Mouse (Mus musculus): ENCODE measurements at regions not wholly inside any gene's neighbourhood (a gene's known extent, or its start where the extent isn't known, plus 50 kb on each side); places are given as distances from the start of the nearest gene placed in this dataset.

- H3K27me3 ChIP-seq, result no peaks in the 10 kb centered on the region
- H3K4me1 ChIP-seq, result peaks cover 29% of the 10 kb centered on the region
- H3K36me3 ChIP-seq, result no peaks in the 10 kb centered on the region
- WGBS, result 30% methylated on average over 3 of the region's 3 CpGs
- H3K4me2 ChIP-seq, result no peak overlapping the region
- H3K4me3 ChIP-seq, result no peak overlapping the region
- peak; percentile 88 for ATAC-seq (ENCODE audit: borderline replicate concordance, extremely low read depth, low FRiP score, low TSS enrichment)
- H3K9me3 ChIP-seq, result no peaks in the 10 kb centered on the region
- peak overlapping the region; percentile 71 for H3K27ac ChIP-seq
- H3K9ac ChIP-seq, result no peak overlapping the region
These were observed 66.2 kb downstream of the Car2 start for GRCm38 (mm10) chr3:14952169-14952729.

GRCm38 (mm10) chr3:14952951-14953350 is 66.9 kb downstream of the Car2 start:
- Histone ChIP-seq H3K4me2 (no peak overlapping the region), H3K4me3 (no peak overlapping the region), H3K27me3 (no peaks in the 10 kb centered on the region), H3K27ac (peak overlapping the region; percentile 54; the same call in 1 of the 2 replicates), H3K4me1 (peaks cover 35% of the 10 kb centered on the region), H3K9ac (no peak overlapping the region), H3K36me3 (no peaks in the 10 kb centered on the region), H3K9me3 (no peaks in the 10 kb centered on the region)
- 47% methylated on average over 3 of the region's 3 CpGs for WGBS
- ATAC-seq (ENCODE audit: borderline replicate concordance, extremely low read depth, low FRiP score, low TSS enrichment), result no peak

- peak overlapping the region; percentile 65 for H3K27ac ChIP-seq
- no peaks in the 10 kb centered on the region for H3K27me3 ChIP-seq
- WGBS, result 45% methylated on average over 1 of the region's 1 CpGs
- H3K4me2 ChIP-seq, result no peak overlapping the region
- H3K4me1 ChIP-seq, result peaks cover 39% of the 10 kb centered on the region
- H3K9me3 ChIP-seq, result no peaks in the 10 kb centered on the region
- ATAC-seq (ENCODE audit: borderline replicate concordance, extremely low read depth, low FRiP score, low TSS enrichment), result peak; percentile 81; the same call in 1 of the 2 replicates
- no peak overlapping the region for H3K4me3 ChIP-seq
- H3K36me3 ChIP-seq, result no peaks in the 10 kb centered on the region
- no peak overlapping the region for H3K9ac ChIP-seq
These were observed 71.4 kb downstream of the Car2 start for GRCm38 (mm10) chr3:14957481-14957880.

GRCm38 (mm10) chr3:14958277-14958676 is 72.2 kb downstream of the Car2 start:
- Histone ChIP-seq H3K27me3 (no peaks in the 10 kb centered on the region), H3K9ac (no peak overlapping the region), H3K36me3 (no peaks in the 10 kb centered on the region), H3K27ac (peak overlapping the region; percentile 65), H3K4me2 (no peak overlapping the region), H3K9me3 (no peaks in the 10 kb centered on the region), H3K4me3 (no peak overlapping the region), H3K4me1 (peaks cover 35% of the 10 kb centered on the region)
- no peak for ATAC-seq (ENCODE audit: borderline replicate concordance, extremely low read depth, low FRiP score, low TSS enrichment)
- WGBS, result 45% methylated on average over 1 of the region's 1 CpGs

GRCm38 (mm10) chr3:14959586-14959985 is 73.5 kb downstream of the Car2 start:
- H3K36me3 ChIP-seq, result no peaks in the 10 kb centered on the region
- 6% methylated on average over 1 of the region's 1 CpGs for WGBS
- peak; percentile 74; the same call in 1 of the 2 replicates for ATAC-seq (ENCODE audit: borderline replicate concordance, extremely low read depth, low FRiP score, low TSS enrichment)

GRCm38 (mm10) chr3:14964795-14965194 is 78.7 kb downstream of the Car2 start:
- peak overlapping the region; percentile 44 for H3K27ac ChIP-seq

More at GRCm38 (mm10) chr3:14959586-14959985, 73.5 kb downstream of the Car2 start:
- H3K27ac ChIP-seq, result peak overlapping the region; percentile 21; the same call in 1 of the 2 replicates
- H3K9me3 ChIP-seq, result no peaks in the 10 kb centered on the region
- H3K4me2 ChIP-seq, result no peak overlapping the region
- no peaks in the 10 kb centered on the region for H3K27me3 ChIP-seq
- no peak overlapping the region for H3K4me3 ChIP-seq
- H3K9ac ChIP-seq, result no peak overlapping the region
- peaks cover 37% of the 10 kb centered on the region for H3K4me1 ChIP-seq

GRCm38 (mm10) chr3:14965438-14966044 is 79.5 kb downstream of the Car2 start:
- no peak for ATAC-seq (ENCODE audit: borderline replicate concordance, extremely low read depth, low FRiP score, low TSS enrichment)
- Histone ChIP-seq H3K9ac (no peak overlapping the region), H3K4me1 (peaks cover 16% of the 10 kb centered on the region), H3K27me3 (no peaks in the 10 kb centered on the region), H3K4me3 (no peak overlapping the region), H3K4me2 (no peak overlapping the region), H3K27ac (no peak overlapping the region), H3K9me3 (no peaks in the 10 kb centered on the region), H3K36me3 (no peaks in the 10 kb centered on the region)
- WGBS, result 76% methylated on average over 5 of the region's 5 CpGs

More at GRCm38 (mm10) chr3:14964795-14965194, 78.7 kb downstream of the Car2 start:
- ATAC-seq (ENCODE audit: borderline replicate concordance, extremely low read depth, low FRiP score, low TSS enrichment), result no peak
- Histone ChIP-seq H3K4me2 (no peak overlapping the region), H3K9ac (no peak overlapping the region), H3K4me1 (peaks cover 14% of the 10 kb centered on the region), H3K9me3 (no peaks in the 10 kb centered on the region), H3K36me3 (no peaks in the 10 kb centered on the region), H3K27me3 (no peaks in the 10 kb centered on the region), H3K4me3 (no peak overlapping the region)
- 33% methylated on average over 5 of the region's 5 CpGs for WGBS

- Histone ChIP-seq H3K27ac (no peak overlapping the region), H3K9ac (no peak overlapping the region), H3K4me1 (peaks cover 16% of the 10 kb centered on the region), H3K4me2 (no peak overlapping the region), H3K9me3 (no peaks in the 10 kb centered on the region), H3K4me3 (no peak overlapping the region), H3K27me3 (no peaks in the 10 kb centered on the region), H3K36me3 (no peaks in the 10 kb centered on the region)
- 52% methylated on average over 5 of the region's 5 CpGs for WGBS
- no peak for ATAC-seq (ENCODE audit: borderline replicate concordance, extremely low read depth, low FRiP score, low TSS enrichment)
These were observed 81.2 kb downstream of the Car2 start for GRCm38 (mm10) chr3:14967235-14967634.

- Histone ChIP-seq H3K27me3 (no peaks in the 10 kb centered on the region), H3K27ac (no peak overlapping the region), H3K9ac (no peak overlapping the region), H3K9me3 (no peaks in the 10 kb centered on the region), H3K4me2 (no peak overlapping the region), H3K4me1 (peaks cover 16% of the 10 kb centered on the region), H3K4me3 (no peak overlapping the region), H3K36me3 (no peaks in the 10 kb centered on the region)
- no peak for ATAC-seq (ENCODE audit: borderline replicate concordance, extremely low read depth, low FRiP score, low TSS enrichment)
- WGBS, result 83% methylated on average over 1 of the region's 1 CpGs
These were observed 82.3 kb downstream of the Car2 start for GRCm38 (mm10) chr3:14968345-14968744.

- Histone ChIP-seq H3K36me3 (no peaks in the 10 kb centered on the region), H3K4me1 (peaks cover 10% of the 10 kb centered on the region), H3K27ac (0 out of 2 replicates have a peak overlapping the region, but pooled peaks have one; percentile 2), H3K4me3 (no peak overlapping the region), H3K9ac (no peak overlapping the region), H3K9me3 (no peaks in the 10 kb centered on the region), H3K4me2 (no peak overlapping the region), H3K27me3 (no peaks in the 10 kb centered on the region)
- 61% methylated on average over 6 of the region's 6 CpGs for WGBS
- no peak for ATAC-seq (ENCODE audit: borderline replicate concordance, extremely low read depth, low FRiP score, low TSS enrichment)
These were observed 83.6 kb downstream of the Car2 start for GRCm38 (mm10) chr3:14969698-14970097.

GRCm38 (mm10) chr3:14971647-14972046 is 85.6 kb downstream of the Car2 start:
- 74% methylated on average over 2 of the region's 2 CpGs for WGBS
- H3K27ac ChIP-seq, result no peak overlapping the region
- ATAC-seq (ENCODE audit: borderline replicate concordance, extremely low read depth, low FRiP score, low TSS enrichment), result no peak

GRCm38 (mm10) chr3:14974758-14975157 is 88.7 kb downstream of the Car2 start:
- Histone ChIP-seq H3K27ac (peak overlapping the region; percentile 50), H3K27me3 (no peaks in the 10 kb centered on the region), H3K4me2 (no peak overlapping the region), H3K36me3 (no peaks in the 10 kb centered on the region), H3K4me1 (peaks cover 10% of the 10 kb centered on the region), H3K9me3 (no peaks in the 10 kb centered on the region), H3K9ac (no peak overlapping the region), H3K4me3 (no peak overlapping the region)
- WGBS, result 51% methylated on average over 2 of the region's 2 CpGs
- ATAC-seq (ENCODE audit: borderline replicate concordance, extremely low read depth, low FRiP score, low TSS enrichment), result peak; percentile 51; the same call in 1 of the 2 replicates

More at GRCm38 (mm10) chr3:14971647-14972046, 85.6 kb downstream of the Car2 start:
- H3K9me3 ChIP-seq, result no peaks in the 10 kb centered on the region
- H3K9ac ChIP-seq, result no peak overlapping the region
- no peak overlapping the region for H3K4me2 ChIP-seq
- no peaks in the 10 kb centered on the region for H3K27me3 ChIP-seq
- no peak overlapping the region for H3K4me3 ChIP-seq
- peaks cover 11% of the 10 kb centered on the region for H3K4me1 ChIP-seq
- H3K36me3 ChIP-seq, result no peaks in the 10 kb centered on the region

All from lung, embryonic 15.5 days (tissue).